Mouse (Mus musculus) gastrocnemius, postnatal 25 days (tissue): ENCODE data around the gene Scrn3. TPM values are rescaled to one million over a fixed set of nuclear protein-coding genes. Genes with fewer than 3 reads are reported as not detected.
A peak's percentile ranks its signal among the peaks of the same experiment; 100 is the strongest.

ENCODE experiments used
- DNase-seq: peaks from one replicate; pipeline ENCODE4 v3.0.0; 2022
- long read RNA-seq, 2 experiments: library from polyadenylated mRNA; stranded (forward); transcript quantifications; one replicate each; pipeline ENCODE4 v2.0.0; 2021
- total RNA-seq, 2 experiments: library from RNA; stranded (reverse); gene quantifications; 1 replicate in 1 of 2; 2 replicates in 1 of 2; pipeline ENCODE4 v1.2.3; 2021

Scrn3 gene
- total RNA-seq = 10 to 100 TPM; 30.4 to 33.6 TPM
- long read RNA-seq, experiment 1, transcript Scrn3-201 (8 exons, 3,309 nt) = major isoform, 10 of 14 reads
- long read RNA-seq, experiment 1, partial matches to known transcripts = 1 of 14 reads
- long read RNA-seq, experiment 1, other reads (novel, unspliced or antisense) = 2 of 14 reads
- long read RNA-seq, experiment 2, transcript Scrn3-201 (8 exons, 3,309 nt) = major isoform, 14 of 22 reads
- long read RNA-seq, experiment 2, partial matches to known transcripts = 3 of 22 reads
- long read RNA-seq, experiment 2, other reads (novel, unspliced or antisense) = 3 of 22 reads

GRCm38 (mm10) chr2:73312152-73313116, at the start of gene Scrn3, which contains the start of gene Cir1:
TSS of gene Scrn3 (plus strand) at chr2:73312601.
TSS of gene Cir1 (minus strand) at chr2:73312701.
- peak; percentile 95 for DNase-seq

GRCm38 (mm10) chr2:73263172-73263765, 49.1 kb upstream of the Scrn3 start:
- no peak for DNase-seq

GRCm38 (mm10) chr2:73263794-73264610, 48.4 kb upstream of the Scrn3 start:
- DNase-seq = no peak

GRCm38 (mm10) chr2:73264611-73265195, 47.7 kb upstream of the Scrn3 start:
- no peak for DNase-seq

GRCm38 (mm10) chr2:73266011-73266410, 46.4 kb upstream of the Scrn3 start:
- DNase-seq = no peak

- no peak for DNase-seq
Measured at GRCm38 (mm10) chr2:73266623-73267022, 45.8 kb upstream of the Scrn3 start.

- no peak for DNase-seq
Measured at GRCm38 (mm10) chr2:73267231-73267630, 45.2 kb upstream of the Scrn3 start.

GRCm38 (mm10) chr2:73267818-73268217, 44.6 kb upstream of the Scrn3 start:
- no peak for DNase-seq

GRCm38 (mm10) chr2:73268281-73268680, 44.1 kb upstream of the Scrn3 start:
- DNase-seq = no peak

- no peak for DNase-seq
Measured at GRCm38 (mm10) chr2:73268836-73269395, 43.5 kb upstream of the Scrn3 start.

GRCm38 (mm10) chr2:73269666-73270065, 42.7 kb upstream of the Scrn3 start:
- DNase-seq = no peak

- no peak for DNase-seq
Measured at GRCm38 (mm10) chr2:73270071-73270592, 42.3 kb upstream of the Scrn3 start.

GRCm38 (mm10) chr2:73270593-73271458, 41.6 kb upstream of the Scrn3 start:
- DNase-seq = no peak

- no peak for DNase-seq
Measured at GRCm38 (mm10) chr2:73271459-73272161, 40.8 kb upstream of the Scrn3 start, which contains the start of gene Sp9. TSS of gene Sp9 (plus strand) at chr2:73271925.

GRCm38 (mm10) chr2:73272351-73273248, 39.8 kb upstream of the Scrn3 start:
- no peak for DNase-seq

GRCm38 (mm10) chr2:73273249-73274118, 38.9 kb upstream of the Scrn3 start:
- DNase-seq = no peak
